Mouse (Mus musculus) olfactory bulb, adult 2 months (tissue): Measurements from ENCODE around the gene Capn5. TPM values are rescaled to one million over a fixed set of nuclear protein-coding genes. Genes with fewer than 3 reads are reported as not detected.
"Not testable (repeated sequence)": the region's sequence is repeated elsewhere in the genome, so short reads cannot be mapped to it uniquely, and the experiment has no call there.

Experiments used
- H3K27ac ChIP-seq: fragments of 200-500 bp; 2 replicates; pipeline ENCODE4 v1.5.1; 2012; ENCODE audit warnings: low read depth, low read length; ENCODE audit not compliant: insufficient read depth
- H3K4me1 ChIP-seq: fragments of 200-500 bp; 2 replicates; pipeline ENCODE4 v1.6.1; 2012; ENCODE audit warnings: low read length; ENCODE audit not compliant: control insufficient read depth, insufficient read depth
- H3K4me3 ChIP-seq: fragments of 200-500 bp; 2 replicates; pipeline ENCODE4 v1.5.1; 2012; ENCODE audit warnings: mild to moderate bottlenecking, low read depth, low read length, moderate library complexity; ENCODE audit not compliant: insufficient read depth
- CTCF ChIP-seq: fragments of 200-500 bp; IDR thresholded peaks from 2 replicates; pipeline ENCODE4 v1.5.1; 2012; ENCODE audit warnings: low read depth, mild to moderate bottlenecking, low read length, moderate library complexity; ENCODE audit not compliant: insufficient read depth
- POLR2A ChIP-seq: fragments of 200-500 bp; IDR thresholded peaks from 2 replicates; pipeline ENCODE4 v1.6.1; 2012; ENCODE audit warnings: mild to moderate bottlenecking, low read depth, low read length, moderate library complexity; ENCODE audit not compliant: insufficient read depth
- WGBS: fragments of 180-500 bp; shearing (Covaris S2); methylation state at CpG from one replicate; pipeline ENCODE4 v1.1.7; 2018; 5-methylcytosine and 5-hydroxymethylcytosine counted together
- polyA plus RNA-seq: library from polyadenylated mRNA; stranded (reverse); fragments of >200 nt; gene quantifications from 2 replicates; pipeline ENCODE4 v1.2.4, GENCODE M21; 2012; ENCODE audit warnings: low replicate concordance; ENCODE audit not compliant: missing spikeins, insufficient read depth, insufficient read length

The Capn5 gene
- polyA plus RNA-seq, 1 experiment: not detected

- Histone ChIP-seq H3K27ac (no peak overlapping the region), H3K4me3 (peak overlapping the region; percentile 43), H3K4me1 (peaks cover 13% of the 10 kb centered on the region)
- WGBS: 2% methylated on average over 61 of the region's 61 CpGs
- no peak for TF ChIP-seq CTCF
- TF ChIP-seq POLR2A: no peak
Measured at GRCm38 (mm10) chr7:98194026-98194792, 16.1 kb upstream of the Capn5 start.

- Histone ChIP-seq H3K27ac (no peak overlapping the region), H3K4me1 (peaks cover 13% of the 10 kb centered on the region), H3K4me3 (peak overlapping the region; percentile 43)
- under 1% methylated on average over 36 of the region's 36 CpGs for WGBS
- no peak for TF ChIP-seq POLR2A
Measured at GRCm38 (mm10) chr7:98193515-98194025, 15.5 kb upstream of the Capn5 start.

- H3K4me1 ChIP-seq: peaks cover 13% of the 10 kb centered on the region
- no peak overlapping the region for H3K4me3 ChIP-seq
- no peak for TF ChIP-seq CTCF
- no peak overlapping the region for H3K27ac ChIP-seq
- 87% methylated on average over 17 of the region's 17 CpGs for WGBS
Measured at GRCm38 (mm10) chr7:98191571-98192250, 13.6 kb upstream of the Capn5 start.

GRCm38 (mm10) chr7:98190578-98190977, 12.5 kb upstream of the Capn5 start:
- Histone ChIP-seq H3K27ac (no peak overlapping the region), H3K4me1 (peaks cover 13% of the 10 kb centered on the region), H3K4me3 (no peak overlapping the region)
- WGBS: 93% methylated on average over 1 of the region's 1 CpGs
- no peak for TF ChIP-seq CTCF
- TF ChIP-seq POLR2A: no peak

- TF ChIP-seq CTCF: no peak
- no peak for TF ChIP-seq POLR2A
- 89% methylated on average over 3 of the region's 3 CpGs for WGBS
- Histone ChIP-seq H3K4me3 (no peak overlapping the region), H3K4me1 (peaks cover 13% of the 10 kb centered on the region), H3K27ac (no peak overlapping the region)
Measured at GRCm38 (mm10) chr7:98189745-98190144, 11.7 kb upstream of the Capn5 start.

- no peak overlapping the region for H3K4me3 ChIP-seq
- no peak overlapping the region for H3K27ac ChIP-seq
- TF ChIP-seq CTCF (no peak), POLR2A (no peak)
- WGBS: 97% methylated on average over 2 of the region's 2 CpGs
- H3K4me1 ChIP-seq: peaks cover 4% of the 10 kb centered on the region
Measured at GRCm38 (mm10) chr7:98188680-98189079, 10.6 kb upstream of the Capn5 start.

- H3K27ac ChIP-seq: no peak overlapping the region
- TF ChIP-seq POLR2A (no peak), CTCF (no peak)
- WGBS: 98% methylated on average over 2 of the region's 2 CpGs
Measured at GRCm38 (mm10) chr7:98188238-98188637, 10.2 kb upstream of the Capn5 start.

GRCm38 (mm10) chr7:98187332-98187731, 9.3 kb upstream of the Capn5 start:
- not testable (repeated sequence) for H3K27ac ChIP-seq, H3K4me3 ChIP-seq, H3K4me1 ChIP-seq
- WGBS: 91% methylated on average over 3 of the region's 3 CpGs

More at GRCm38 (mm10) chr7:98188238-98188637, 10.2 kb upstream of the Capn5 start:
- Histone ChIP-seq H3K4me1 (no peaks in the 10 kb centered on the region), H3K4me3 (no peak overlapping the region)

- H3K27ac ChIP-seq: no peak overlapping the region
- no peaks in the 10 kb centered on the region for H3K4me1 ChIP-seq
- 40% methylated on average over 8 of the region's 8 CpGs for WGBS
- H3K4me3 ChIP-seq: no peak overlapping the region
- TF ChIP-seq CTCF: no peak
- TF ChIP-seq POLR2A: no peak
Measured at GRCm38 (mm10) chr7:98186637-98187036, 8.6 kb upstream of the Capn5 start.
